Mouse (Mus musculus) neural tube, embryonic 12.5 days (tissue): ENCODE measurements at regions not wholly inside any gene's neighbourhood (a gene's known extent, or its start where the extent isn't known, plus 50 kb on each side); places are given as distances from the start of the nearest gene placed in this dataset.
A peak's percentile ranks its signal among the peaks of the same experiment; 100 is the strongest.

Experiments
- ATAC-seq: fragments of 200-750 bp; cut with Nextera tagmentation; 2 replicates; pipeline ENCODE4 v1.8.0; 2017; ENCODE audit warnings: low read depth, mild to moderate bottlenecking, moderate TSS enrichment, moderate library complexity; ENCODE audit not compliant: low FRiP score
- H3K27ac ChIP-seq: fragments of 300-500 bp; sonication (generic); 2 replicates; pipeline ENCODE4 v1.5.1; 2016
- H3K27me3 ChIP-seq: fragments of 300-500 bp; sonication (generic); replicated peaks from 2 replicates; pipeline ENCODE4 v1.6.1; 2016; ENCODE audit warnings: mild to moderate bottlenecking
- H3K36me3 ChIP-seq: fragments of 300-500 bp; sonication (generic); 2 replicates; pipeline ENCODE4 v1.6.1; 2016; ENCODE audit warnings: mild to moderate bottlenecking
- H3K4me1 ChIP-seq: fragments of 300-500 bp; sonication (generic); 2 replicates; pipeline ENCODE4 v1.6.1; 2016
- H3K4me2 ChIP-seq: fragments of 300-500 bp; sonication (generic); replicated peaks from 2 replicates; pipeline ENCODE4 v1.6.1; 2016; ENCODE audit warnings: mild to moderate bottlenecking
- H3K4me3 ChIP-seq: fragments of 300-500 bp; sonication (generic); 2 replicates; pipeline ENCODE4 v1.5.1; 2016
- H3K9ac ChIP-seq: fragments of 300-500 bp; sonication (generic); 2 replicates; pipeline ENCODE4 v1.6.1; 2016; ENCODE audit warnings: mild to moderate bottlenecking
- H3K9me3 ChIP-seq: fragments of 300-500 bp; sonication (generic); 2 replicates; pipeline ENCODE4 v1.6.1; 2016; ENCODE audit warnings: mild to moderate bottlenecking
- WGBS: fragments of 180-500 bp; shearing (Covaris S2); methylation state at CpG from one replicate; pipeline ENCODE4 v1.1.7; 2016; 5-methylcytosine and 5-hydroxymethylcytosine counted together

DNA sequence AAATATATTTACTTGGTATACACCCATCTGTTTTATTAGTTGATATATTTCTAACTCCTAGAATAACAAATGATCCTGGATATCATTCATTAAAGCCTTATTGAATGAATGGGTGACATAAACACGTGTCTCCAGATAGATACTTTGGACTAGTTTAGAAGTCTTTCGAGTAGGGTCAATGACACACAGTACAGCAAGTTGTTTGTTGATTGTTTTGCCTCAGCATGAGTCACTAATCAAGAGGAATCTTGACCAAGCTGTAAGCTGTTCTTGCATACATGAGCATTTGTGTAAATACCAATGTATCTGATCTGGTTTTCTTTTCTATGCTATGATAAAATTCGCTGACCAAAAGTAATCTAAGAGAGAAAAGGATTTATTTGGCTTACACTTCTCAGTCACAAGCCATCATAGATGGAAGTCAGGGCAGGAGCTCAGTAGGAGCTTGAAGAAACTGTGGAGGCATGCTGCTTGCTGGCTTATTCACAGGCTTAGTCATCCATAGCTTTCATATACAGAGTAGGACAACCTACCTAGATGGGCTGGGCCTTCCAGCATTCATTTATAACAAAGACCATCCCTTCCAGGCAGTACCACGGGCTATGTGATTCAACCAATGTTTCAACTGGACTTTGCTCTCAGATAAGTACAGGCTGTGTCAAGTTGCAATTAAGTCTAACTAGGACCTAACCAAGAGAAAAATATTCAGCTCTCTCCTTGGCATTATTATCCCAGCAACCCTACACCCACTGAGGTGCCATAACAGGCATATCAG lies 192.5 kb downstream of the Rdh14 start:
- Histone ChIP-seq H3K4me3 (no peak overlapping the region), H3K36me3 (no peaks in the 10 kb centered on the region), H3K4me1 (no peaks in the 10 kb centered on the region), H3K27ac (no peak overlapping the region), H3K9me3 (no peaks in the 10 kb centered on the region), H3K27me3 (no peaks in the 10 kb centered on the region), H3K9ac (no peak overlapping the region), H3K4me2 (no peak overlapping the region)
- ATAC-seq: no peak
- WGBS: 76% methylated on average over 4 of the region's 4 CpGs

DNA sequence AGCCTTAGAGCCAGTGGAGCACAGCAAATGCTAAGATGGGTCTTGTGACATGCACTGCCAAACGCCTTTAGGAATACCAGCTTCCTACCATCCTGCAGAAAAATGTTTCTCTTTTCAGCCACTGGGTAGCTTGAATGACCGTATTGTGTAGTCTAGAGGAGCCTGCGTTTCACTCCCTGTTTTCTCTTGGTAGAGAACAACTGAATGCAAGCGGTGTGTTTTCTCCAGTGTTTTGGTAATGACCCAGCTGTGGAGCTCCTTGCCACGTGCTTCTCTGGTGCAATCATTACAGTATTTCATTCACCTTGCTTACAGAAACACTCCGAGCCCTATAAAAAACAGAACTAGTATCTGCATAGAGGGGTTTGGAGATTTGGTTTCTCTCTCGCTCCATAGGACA lies 193.5 kb downstream of the Rdh14 start:
- H3K4me3 ChIP-seq: no peak overlapping the region
- no peak overlapping the region for H3K9ac ChIP-seq
- WGBS: 63% methylated on average over 7 of the region's 7 CpGs
- no peaks in the 10 kb centered on the region for H3K4me1 ChIP-seq
- H3K4me2 ChIP-seq: no peak overlapping the region
- H3K27me3 ChIP-seq: no peaks in the 10 kb centered on the region
- ATAC-seq: no peak
- no peaks in the 10 kb centered on the region for H3K9me3 ChIP-seq
- no peaks in the 10 kb centered on the region for H3K36me3 ChIP-seq
- H3K27ac ChIP-seq: no peak overlapping the region

DNA sequence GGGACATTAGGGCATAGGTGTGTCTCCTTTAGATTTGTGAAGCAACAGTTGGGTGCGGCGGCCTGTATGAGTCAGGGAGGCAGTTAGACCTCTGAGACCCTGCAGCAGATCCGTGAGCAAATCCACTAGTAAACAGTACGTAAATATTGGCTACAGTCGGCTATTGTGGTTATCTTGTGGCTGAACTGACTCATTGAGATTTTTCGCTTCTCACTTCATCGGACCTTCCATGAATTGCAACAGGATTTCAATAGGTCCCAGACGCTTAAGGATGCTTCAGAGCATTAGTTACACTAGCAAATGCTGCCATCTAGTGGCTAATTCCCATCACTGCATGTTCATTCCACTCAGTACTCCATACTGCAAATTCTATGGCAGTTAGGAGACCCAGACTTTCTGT lies 199.0 kb downstream of the Rdh14 start:
- WGBS: 44% methylated on average over 8 of the region's 8 CpGs
- Histone ChIP-seq H3K4me3 (no peak overlapping the region), H3K36me3 (no peaks in the 10 kb centered on the region), H3K9ac (no peak overlapping the region), H3K9me3 (no peaks in the 10 kb centered on the region), H3K4me2 (no peak overlapping the region), H3K27me3 (no peaks in the 10 kb centered on the region), H3K27ac (no peak overlapping the region), H3K4me1 (no peaks in the 10 kb centered on the region)
- peak; percentile 87 for ATAC-seq

DNA sequence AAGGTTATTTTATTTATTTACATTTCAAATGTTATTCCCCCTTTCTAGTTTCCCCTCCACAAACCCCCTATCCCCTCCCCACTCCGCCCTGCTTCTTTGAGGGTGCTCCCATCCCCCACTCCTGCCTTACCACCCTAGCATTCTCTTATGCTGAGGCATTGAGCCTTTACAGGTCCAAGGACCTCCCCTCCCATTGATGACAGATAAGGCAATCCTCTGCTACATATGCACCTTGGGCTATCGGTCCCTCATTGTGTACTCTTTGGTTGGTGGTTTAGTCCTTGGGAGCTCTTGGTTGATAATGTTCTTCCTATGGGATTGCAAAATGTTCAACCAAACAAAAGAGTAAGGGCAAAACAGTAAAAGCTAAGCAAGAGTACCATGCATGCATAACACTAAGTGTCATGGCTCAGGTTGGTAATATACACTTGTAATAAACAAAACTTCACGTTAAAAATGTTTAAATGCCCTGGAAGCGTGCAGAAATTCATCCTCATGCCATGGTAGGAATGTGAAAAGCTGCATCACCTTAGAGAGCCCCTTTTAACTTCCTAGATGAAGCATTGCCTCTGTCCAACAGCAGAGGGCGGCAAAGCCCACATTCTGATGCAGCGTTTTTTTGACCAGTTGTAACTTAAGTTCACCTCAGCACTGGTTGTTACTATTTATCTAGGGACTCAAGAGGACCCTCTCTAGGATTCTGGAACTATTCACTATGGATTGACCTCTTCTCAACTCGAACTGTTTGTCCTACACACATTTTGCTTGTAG lies 207.6 kb downstream of the Rdh14 start:
- Histone ChIP-seq H3K9me3 (no peaks in the 10 kb centered on the region), H3K4me1 (no peaks in the 10 kb centered on the region), H3K9ac (no peak overlapping the region), H3K4me3 (no peak overlapping the region), H3K4me2 (no peak overlapping the region), H3K27me3 (no peaks in the 10 kb centered on the region), H3K27ac (no peak overlapping the region), H3K36me3 (no peaks in the 10 kb centered on the region)
- WGBS: 21% methylated on average over 7 of the region's 7 CpGs
- 0 out of 2 replicates have a peak, but pooled peaks have one; percentile 9 for ATAC-seq

DNA sequence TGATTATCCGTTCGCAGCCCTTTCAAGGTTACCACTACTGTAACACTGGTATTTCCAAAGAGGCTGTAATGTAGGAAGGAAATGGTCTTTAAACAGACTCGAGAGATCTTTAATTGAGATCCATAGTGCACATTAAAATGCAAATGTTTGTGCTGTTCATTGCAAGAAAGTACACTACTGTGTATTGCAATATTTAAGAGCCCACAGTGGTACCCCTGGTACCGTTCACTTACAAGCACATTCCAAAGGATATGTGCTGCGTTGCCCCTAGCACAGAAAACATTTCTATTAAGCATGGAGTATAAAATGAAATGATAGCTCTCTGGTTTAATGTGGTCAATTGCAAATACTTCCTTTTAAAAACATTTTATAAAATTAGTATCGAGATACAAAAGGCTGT lies 209.5 kb downstream of the Rdh14 start:
- Histone ChIP-seq H3K27me3 (no peaks in the 10 kb centered on the region), H3K4me3 (no peak overlapping the region), H3K9me3 (no peaks in the 10 kb centered on the region), H3K4me2 (no peak overlapping the region), H3K9ac (no peak overlapping the region), H3K27ac (no peak overlapping the region), H3K36me3 (no peaks in the 10 kb centered on the region), H3K4me1 (no peaks in the 10 kb centered on the region)
- ATAC-seq: no peak
- 82% methylated on average over 6 of the region's 6 CpGs for WGBS

DNA sequence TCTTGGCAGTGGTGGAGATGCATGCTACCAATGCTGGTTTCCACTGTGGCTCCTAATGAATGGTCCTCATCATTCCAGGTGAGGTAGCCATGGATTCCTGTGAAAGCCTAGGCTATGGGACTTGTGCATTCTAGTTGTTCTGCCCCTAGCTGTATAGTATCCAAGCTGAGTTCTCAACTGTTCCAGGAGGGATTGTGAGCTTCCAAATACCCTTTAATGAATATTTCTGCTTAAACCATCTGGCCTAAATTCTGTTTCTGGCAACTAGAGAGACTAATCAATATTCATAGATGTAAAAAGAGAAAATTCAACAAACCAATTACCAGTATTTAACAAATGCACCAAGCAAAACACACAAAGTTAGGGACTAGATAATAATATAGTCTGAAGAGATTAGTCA lies 227.7 kb downstream of the Rdh14 start:
- H3K27ac ChIP-seq: no peak overlapping the region
- no peaks in the 10 kb centered on the region for H3K27me3 ChIP-seq
- no peak overlapping the region for H3K4me3 ChIP-seq
- H3K9me3 ChIP-seq: no peaks in the 10 kb centered on the region
- no peaks in the 10 kb centered on the region for H3K4me1 ChIP-seq
- no peaks in the 10 kb centered on the region for H3K36me3 ChIP-seq
- H3K9ac ChIP-seq: no peak overlapping the region
- ATAC-seq: no peak
- H3K4me2 ChIP-seq: no peak overlapping the region

DNA sequence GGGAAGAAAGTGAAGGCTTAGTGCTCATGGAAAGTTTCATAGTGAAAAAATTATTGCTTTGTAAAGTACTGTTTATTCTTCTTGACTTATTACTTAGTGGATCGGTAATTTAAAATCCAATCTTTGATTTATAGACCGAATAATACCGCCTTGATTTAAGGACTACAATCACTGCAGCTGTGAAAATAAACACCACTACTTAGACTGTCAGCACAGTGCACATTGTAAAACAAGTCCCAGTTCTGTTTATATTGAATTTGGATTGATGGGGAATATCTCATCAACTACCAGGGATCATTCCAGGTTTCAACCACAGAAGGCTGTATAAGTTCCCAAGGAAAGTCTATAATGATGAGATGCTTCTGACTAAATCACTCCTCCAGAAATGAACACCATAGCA lies 230.0 kb downstream of the Rdh14 start:
- Histone ChIP-seq H3K36me3 (no peaks in the 10 kb centered on the region), H3K4me1 (no peaks in the 10 kb centered on the region), H3K4me3 (no peak overlapping the region), H3K27ac (no peak overlapping the region), H3K9me3 (no peaks in the 10 kb centered on the region), H3K27me3 (no peaks in the 10 kb centered on the region), H3K4me2 (no peak overlapping the region), H3K9ac (no peak overlapping the region)
- WGBS: 64% methylated on average over 3 of the region's 3 CpGs
- ATAC-seq: no peak

DNA sequence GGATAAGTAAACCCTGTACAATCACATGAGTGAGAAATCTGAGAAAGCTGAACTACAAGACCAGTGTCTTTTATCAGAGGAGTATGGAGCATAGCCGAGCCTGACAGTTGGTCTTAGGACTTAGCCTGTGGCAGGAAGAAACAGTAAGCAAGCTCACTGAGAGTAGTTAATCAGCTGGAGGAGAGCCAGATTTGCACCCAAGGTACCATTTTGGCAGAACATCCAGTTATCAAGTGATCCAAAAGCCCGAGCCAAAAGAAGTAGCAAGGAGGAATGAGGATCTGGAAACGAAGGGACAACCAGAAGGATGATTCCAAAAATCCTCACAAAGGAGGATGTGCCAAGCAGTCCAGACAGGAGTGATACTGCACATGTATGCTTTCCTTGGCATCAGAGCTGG lies 248.0 kb downstream of the Rdh14 start:
- WGBS: 88% methylated on average over 3 of the region's 3 CpGs
- no peak overlapping the region for H3K4me3 ChIP-seq
- no peaks in the 10 kb centered on the region for H3K36me3 ChIP-seq
- no peak overlapping the region for H3K9ac ChIP-seq
- no peak overlapping the region for H3K27ac ChIP-seq
- H3K4me2 ChIP-seq: no peak overlapping the region
- H3K27me3 ChIP-seq: no peaks in the 10 kb centered on the region
- no peak for ATAC-seq
- H3K4me1 ChIP-seq: no peaks in the 10 kb centered on the region
- H3K9me3 ChIP-seq: no peaks in the 10 kb centered on the region

DNA sequence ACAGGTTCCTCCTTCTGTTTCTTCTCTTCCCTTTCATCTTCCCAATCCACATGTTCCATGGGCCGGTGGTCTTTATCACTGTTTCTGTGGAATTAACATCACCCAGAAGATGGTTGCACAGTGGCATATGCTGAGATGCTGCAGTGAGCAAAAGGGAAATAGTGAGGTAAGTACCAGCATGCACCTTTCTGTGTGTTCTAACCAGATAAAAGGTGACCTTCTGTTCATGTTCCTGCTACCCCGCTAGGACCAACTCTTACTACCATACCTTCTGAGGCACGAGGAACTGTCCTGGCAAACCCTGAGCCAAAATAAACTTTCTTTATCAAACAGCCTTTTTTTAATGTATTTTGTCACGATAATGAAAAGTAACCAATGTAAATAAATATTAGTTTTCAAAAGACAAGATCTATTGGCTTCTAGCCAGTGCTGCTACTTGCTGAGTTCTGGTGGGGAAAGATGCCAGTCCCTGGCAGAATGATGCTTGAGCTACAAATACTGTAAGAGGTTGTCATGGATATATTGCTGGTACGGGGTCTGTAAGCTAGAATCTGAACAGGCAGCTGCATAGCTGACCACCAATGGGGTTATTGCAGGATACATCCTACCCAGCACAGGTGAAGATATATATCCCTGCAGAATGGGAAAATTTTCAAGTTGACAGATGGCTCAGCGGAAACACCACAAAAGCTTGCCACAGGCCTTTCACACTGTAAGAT lies 264.1 kb downstream of the Rdh14 start:
- Histone ChIP-seq H3K9ac (no peak overlapping the region), H3K4me3 (no peak overlapping the region), H3K4me2 (no peak overlapping the region), H3K9me3 (no peaks in the 10 kb centered on the region), H3K27ac (no peak overlapping the region), H3K36me3 (no peaks in the 10 kb centered on the region), H3K27me3 (no peaks in the 10 kb centered on the region), H3K4me1 (no peaks in the 10 kb centered on the region)
- WGBS: 88% methylated on average over 6 of the region's 6 CpGs
- ATAC-seq: no peak

DNA sequence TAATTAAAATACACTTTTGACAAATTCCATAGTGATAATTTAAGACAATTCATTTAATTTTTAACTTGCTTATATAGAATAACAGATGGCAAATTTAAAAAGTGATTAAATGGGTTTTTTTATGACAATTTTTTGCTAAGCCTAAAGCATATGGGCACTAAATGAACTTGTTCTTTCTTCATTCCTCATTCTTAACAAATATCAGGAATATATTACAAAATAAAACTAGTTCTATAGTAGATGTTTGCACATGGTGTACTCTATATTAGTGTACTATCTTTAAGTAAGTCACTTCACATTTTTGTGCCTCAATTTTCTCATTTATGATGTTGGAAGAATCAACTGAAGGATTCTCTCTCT lies 264.6 kb downstream of the Rdh14 start:
- Histone ChIP-seq H3K27me3 (no peaks in the 10 kb centered on the region), H3K4me2 (no peak overlapping the region), H3K9me3 (no peaks in the 10 kb centered on the region), H3K36me3 (no peaks in the 10 kb centered on the region), H3K4me3 (no peak overlapping the region), H3K4me1 (no peaks in the 10 kb centered on the region), H3K9ac (no peak overlapping the region), H3K27ac (no peak overlapping the region)
- no peak for ATAC-seq

DNA sequence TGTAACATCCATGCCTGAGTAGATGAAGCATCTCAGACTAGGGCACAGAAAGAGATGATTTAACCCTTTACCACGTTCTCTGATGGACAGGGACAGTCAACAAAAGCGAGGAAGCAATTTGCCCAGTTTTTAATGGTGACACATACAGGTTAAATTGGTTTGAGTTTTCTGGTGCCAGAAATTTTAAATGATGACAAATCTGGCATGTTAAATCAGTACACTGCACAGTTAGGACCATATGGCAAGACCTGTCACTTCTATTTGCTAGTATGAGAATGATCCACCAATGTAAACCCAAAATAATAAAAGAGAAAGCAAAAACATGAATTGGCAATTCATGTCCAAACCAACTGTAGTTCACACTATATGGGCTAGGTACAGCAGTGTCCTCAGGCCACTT lies 268.3 kb downstream of the Rdh14 start:
- no peak for ATAC-seq
- Histone ChIP-seq H3K27me3 (no peaks in the 10 kb centered on the region), H3K4me2 (no peak overlapping the region), H3K36me3 (no peaks in the 10 kb centered on the region), H3K9ac (no peak overlapping the region), H3K4me3 (no peak overlapping the region), H3K9me3 (no peaks in the 10 kb centered on the region), H3K27ac (no peak overlapping the region), H3K4me1 (no peaks in the 10 kb centered on the region)
- 76% methylated on average over 2 of the region's 2 CpGs for WGBS

DNA sequence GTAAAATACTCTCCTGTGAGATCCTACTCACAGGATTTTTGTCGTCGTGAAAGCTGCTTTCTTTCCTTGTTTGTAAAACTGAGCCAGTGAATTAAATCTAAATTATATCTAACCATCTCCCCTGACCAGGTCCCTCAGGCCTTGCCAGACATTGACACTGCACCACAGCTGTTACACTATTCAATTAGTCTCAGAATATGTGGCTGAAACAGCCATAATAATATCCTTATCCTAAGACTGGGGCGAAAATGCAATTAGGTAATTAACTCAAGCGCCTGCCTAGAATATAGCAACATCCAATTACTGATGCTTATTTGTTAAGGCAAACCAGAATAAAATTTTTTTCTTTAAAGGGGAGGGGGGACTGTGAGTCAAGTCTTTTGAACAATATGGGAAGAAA lies 296.2 kb downstream of the Rdh14 start:
- Histone ChIP-seq H3K9me3 (no peaks in the 10 kb centered on the region), H3K4me1 (no peaks in the 10 kb centered on the region), H3K27ac (no peak overlapping the region), H3K9ac (no peak overlapping the region), H3K4me2 (no peak overlapping the region), H3K27me3 (no peaks in the 10 kb centered on the region), H3K36me3 (no peaks in the 10 kb centered on the region), H3K4me3 (no peak overlapping the region)
- WGBS: 80% methylated on average over 4 of the region's 4 CpGs
- ATAC-seq: no peak
